ENCODE assay signal across 12 mouse cellular contexts in genomic region chr2:125278474-125278873, GRCm38 (mm10). TPM values are rescaled to one million over a fixed set of nuclear protein-coding genes. Genes with fewer than 3 reads are reported as not detected.
DNase-seq lines count a peak whose midpoint lies in the region; ATAC-seq lines count a peak whose summit lies in the region.
"Had no signal": no experiment of that assay in that cellular context is flagged by ENCODE, and none has a peak within 500 bp of the region (broad histone marks: within the 10 kb centered on the region; RNA-seq: fewer than 3 reads in every experiment).

No protein-coding gene starts in this region.

- ATAC-seq in heart, embryonic 12.5 days (ENCODE audit: insufficient number of reproducible peaks, low FRiP score) = peak; percentile 45; the same call in 1 of the 2 replicates
- ATAC-seq: inflammation-experienced regulatory T-cells, adult 6 months had no signal

- no peaks in the 10 kb centered on the region for H3K9me3 ChIP-seq in heart, embryonic 12.5 days (replicated peaks)
- H3K9me3 ChIP-seq: embryonic facial prominence, embryonic 10.5 days; limb, embryonic 13.5 days; neural tube, embryonic 13.5 days had no signal

- no peak overlapping the region for H3K27ac ChIP-seq in heart, embryonic 12.5 days (ENCODE audit: poor library complexity, severe bottlenecking)
- H3K27ac ChIP-seq: embryonic facial prominence, embryonic 10.5 days; limb, embryonic 13.5 days; neural tube, embryonic 13.5 days had no signal

- peaks cover 8% of the 10 kb centered on the region; the same call in 1 of the 2 replicates for H3K4me1 ChIP-seq in heart, embryonic 12.5 days (replicated peaks)
- H3K4me1 ChIP-seq: neural tube, embryonic 13.5 days had no signal

- H3K4me2 ChIP-seq in heart, embryonic 12.5 days = no peak overlapping the region
- H3K4me2 ChIP-seq: limb, embryonic 13.5 days; neural tube, embryonic 13.5 days had no signal

- H3K9ac ChIP-seq in heart, embryonic 12.5 days = no peak overlapping the region
- H3K9ac ChIP-seq: limb, embryonic 13.5 days; neural tube, embryonic 13.5 days had no signal

- 42% methylated on average over 7 of the region's 7 CpGs for WGBS in heart, embryonic 12.5 days

- no peaks in the 10 kb centered on the region for H3K27me3 ChIP-seq in heart, embryonic 12.5 days (replicated peaks)
- H3K27me3 ChIP-seq: limb, embryonic 13.5 days; neural tube, embryonic 13.5 days had no signal

- DNase-seq in adrenal gland, adult 2 months = peak; percentile 15
- DNase-seq in adrenal gland, adult 8-10 months = no peak
- DNase-seq in adipocyte (ENCODE audit: low spot score) = peak; percentile 25
- peak; percentile 55 for DNase-seq in lung, postnatal 14 days
- DNase-seq in layer of hippocampus, adult 11-12 months (ENCODE audit: low spot score) = no peak
- no peak for DNase-seq in frontal cortex, postnatal 25 days (ENCODE audit: low spot score in 2 of 2)
- no peak for DNase-seq in kidney, adult 18-20 months

- H3K4me3 ChIP-seq in heart, embryonic 12.5 days = no peak overlapping the region
- H3K4me3 ChIP-seq: embryonic facial prominence, embryonic 10.5 days; limb, embryonic 13.5 days; neural tube, embryonic 13.5 days had no signal

- no peaks in the 10 kb centered on the region for H3K36me3 ChIP-seq in heart, embryonic 12.5 days
- H3K36me3 ChIP-seq: embryonic facial prominence, embryonic 10.5 days; limb, embryonic 13.5 days; neural tube, embryonic 13.5 days had no signal

RNA-seq across cellular contexts. Expression of gene Dut, which starts 31.5 kb away (rescaled TPM):
- total RNA-seq in adrenal gland, adult 2 months (2021) = 10 to 100 TPM; 15.7 to 23.6 TPM
- 50.0 and 66.9 TPM in 2 replicates for polyA plus RNA-seq in adrenal gland, adult 2 months (2012; rRNA removed)
- 10 to 100 TPM; 20.1 to 27.2 (median 24.6) TPM for total RNA-seq in adrenal gland, adult 8-10 months (2022)
- 137 and 143 TPM in 2 replicates for polyA plus RNA-seq in heart, embryonic 12.5 days (2016; fragmentation: Nextera tagmentation; extraction: Ambion mirVana)

Comparison
In these comparisons a context has a peak if more than half of its experiments do, and no peak if none do; other contexts are left out.
1. DNase-seq: peak in adrenal gland, adult 2 months (single experiment), adipocyte (single experiment) and lung, postnatal 14 days (single experiment); none in adrenal gland, adult 8-10 months (single experiment), layer of hippocampus, adult 11-12 months (single experiment), frontal cortex, postnatal 25 days (0 of 2) and kidney, adult 18-20 months (single experiment).